Mouse (Mus musculus): ENCODE data around the gene Ngf. TPM values are rescaled to one million over a fixed set of nuclear protein-coding genes. Genes with fewer than 3 reads are reported as not detected.
A peak's percentile ranks its signal among the peaks of the same experiment; 100 is the strongest.

The Ngf gene
- polyA plus RNA-seq, 1 experiment from 2014 or later: 7.0 TPM

DNA sequence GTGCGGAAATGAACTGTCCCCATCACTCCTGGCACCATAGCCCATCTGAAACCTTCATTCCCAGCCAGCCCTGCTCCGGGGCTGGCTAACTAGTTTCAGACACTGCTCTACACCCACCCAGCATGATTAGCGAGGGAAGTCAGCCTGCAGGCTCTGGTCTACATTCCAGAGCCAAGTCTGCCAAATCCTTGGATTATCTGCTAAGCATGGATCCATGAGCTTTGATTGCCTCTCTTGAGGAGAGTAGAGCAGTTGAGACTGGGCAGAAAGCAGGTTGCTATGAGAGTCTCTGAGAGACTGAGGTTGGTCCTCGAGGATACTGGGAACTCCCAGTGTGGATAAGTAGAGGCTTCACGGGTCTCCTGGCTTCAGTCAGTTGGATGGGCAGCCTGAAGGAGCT, 51.3 kb downstream of the Ngf start:
- WGBS: 39% methylated on average over 5 of the region's 5 CpGs
- DNase-seq (ENCODE audit: low spot score): peak; percentile 65
- Histone ChIP-seq H3K4me2 (ENCODE audit: low read depth, low read length) (no peak overlapping the region), H3K4me3 (ENCODE audit: low read depth, low read length) (no peak overlapping the region), H3K27ac (replicated peaks; ENCODE audit: low read depth, low read length) (no peak overlapping the region), H3K9me3 (ENCODE audit: control insufficient read depth, low read length) (no peaks in the 10 kb centered on the region), H3K9ac (ENCODE audit: low read depth, low read length) (no peak overlapping the region), H3K27me3 (replicated peaks; ENCODE audit: control insufficient read depth, insufficient read depth, low read length) (no peaks in the 10 kb centered on the region), H3K36me3 (ENCODE audit: control insufficient read depth, insufficient read depth, low read length) (no peaks in the 10 kb centered on the region), H3K4me1 (ENCODE audit: control insufficient read depth, insufficient read depth, low read length) (peaks cover 16% of the 10 kb centered on the region)
- peak; percentile 70 for ATAC-seq (ENCODE audit: low read depth)

DNA sequence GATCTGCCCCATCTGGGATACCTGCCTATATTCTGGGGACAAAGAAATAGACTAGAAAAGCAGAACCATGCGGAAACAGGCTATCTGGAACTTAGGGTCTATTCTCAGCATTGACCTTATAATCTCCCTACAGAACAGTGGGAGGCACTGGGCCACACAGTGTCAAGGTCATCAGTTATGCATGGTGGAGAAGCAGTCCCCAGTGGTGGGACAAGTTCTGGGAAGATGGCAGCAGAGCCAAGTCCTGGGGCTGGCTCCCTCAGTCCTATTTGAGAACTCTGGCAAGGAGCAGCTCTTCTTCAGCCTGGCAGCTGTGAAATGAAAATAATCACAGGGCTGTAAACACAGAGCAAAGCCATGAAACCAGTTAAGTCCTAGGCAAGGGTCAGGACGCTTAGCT, 54.0 kb downstream of the Ngf start:
- WGBS: 82% methylated on average over 2 of the region's 2 CpGs
- Histone ChIP-seq H3K9me3 (ENCODE audit: control insufficient read depth, low read length) (no peaks in the 10 kb centered on the region), H3K9ac (ENCODE audit: low read depth, low read length) (no peak overlapping the region), H3K27ac (replicated peaks; ENCODE audit: low read depth, low read length) (no peak overlapping the region), H3K4me3 (ENCODE audit: low read depth, low read length) (no peak overlapping the region), H3K4me1 (ENCODE audit: control insufficient read depth, insufficient read depth, low read length) (peaks cover 37% of the 10 kb centered on the region), H3K27me3 (replicated peaks; ENCODE audit: control insufficient read depth, insufficient read depth, low read length) (no peaks in the 10 kb centered on the region), H3K4me2 (ENCODE audit: low read depth, low read length) (no peak overlapping the region), H3K36me3 (ENCODE audit: control insufficient read depth, insufficient read depth, low read length) (no peaks in the 10 kb centered on the region)
- DNase-seq (ENCODE audit: low spot score) (no peak), ATAC-seq (ENCODE audit: low read depth) (no peak)

DNA sequence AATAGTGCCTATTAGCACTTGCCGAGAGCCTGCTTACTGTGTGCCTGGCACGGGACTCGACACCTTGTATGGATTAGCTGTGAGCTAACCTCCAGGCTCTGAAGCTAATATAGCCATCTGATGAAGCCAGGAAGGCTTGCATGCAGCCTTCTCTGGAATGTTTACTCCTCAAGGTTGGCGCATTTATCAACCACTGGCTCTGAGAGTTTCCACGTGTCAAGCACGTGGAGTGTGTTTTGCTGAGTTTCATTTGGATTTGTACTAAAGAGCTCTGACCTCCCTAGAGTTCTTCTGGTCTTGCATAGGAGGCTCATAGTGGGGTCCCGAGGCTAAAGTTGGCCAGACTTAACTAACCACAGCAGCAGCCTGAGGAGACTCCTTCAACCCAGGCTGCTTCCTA, 55.2 kb downstream of the Ngf start:
- H3K4me1 ChIP-seq (ENCODE audit: control insufficient read depth, insufficient read depth, low read length): peaks cover 37% of the 10 kb centered on the region
- no peak overlapping the region for H3K4me3 ChIP-seq (ENCODE audit: low read depth, low read length)
- no peaks in the 10 kb centered on the region for H3K9me3 ChIP-seq (ENCODE audit: control insufficient read depth, low read length)
- DNase-seq (ENCODE audit: low spot score): no peak
- H3K27ac ChIP-seq (replicated peaks; ENCODE audit: low read depth, low read length): peak overlapping the region; percentile 85
- H3K9ac ChIP-seq (ENCODE audit: low read depth, low read length): no peak overlapping the region
- no peak overlapping the region for H3K4me2 ChIP-seq (ENCODE audit: low read depth, low read length)
- 41% methylated on average over 7 of the region's 7 CpGs for WGBS
- no peaks in the 10 kb centered on the region for H3K36me3 ChIP-seq (ENCODE audit: control insufficient read depth, insufficient read depth, low read length)
- no peaks in the 10 kb centered on the region for H3K27me3 ChIP-seq (replicated peaks; ENCODE audit: control insufficient read depth, insufficient read depth, low read length)
- ATAC-seq (ENCODE audit: low read depth): no peak

DNA sequence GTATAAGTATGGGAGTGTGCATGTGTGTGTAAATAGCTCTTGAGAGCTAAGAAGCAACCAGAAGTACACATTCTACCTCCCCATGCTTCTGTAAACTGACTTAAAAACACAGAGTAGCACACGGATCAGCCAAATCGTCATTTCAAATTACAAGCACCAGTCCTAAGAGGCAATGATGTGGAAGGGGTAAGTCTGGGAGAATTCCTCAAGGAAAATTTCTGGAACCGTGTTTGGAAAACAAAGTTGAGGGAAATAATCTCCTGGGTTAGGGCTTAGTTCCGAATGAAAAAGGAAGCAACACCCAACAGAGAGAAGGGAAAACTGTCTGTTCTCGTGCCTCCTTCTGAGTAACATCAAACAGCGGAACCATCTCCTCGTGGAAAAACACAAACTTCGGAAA, 56.1 kb downstream of the Ngf start:
- 38% methylated on average over 8 of the region's 8 CpGs for WGBS
- H3K9ac ChIP-seq (ENCODE audit: low read depth, low read length): 0 out of 2 replicates have a peak overlapping the region, but pooled peaks have one; percentile 1
- H3K9me3 ChIP-seq (ENCODE audit: control insufficient read depth, low read length): no peaks in the 10 kb centered on the region
- H3K36me3 ChIP-seq (ENCODE audit: control insufficient read depth, insufficient read depth, low read length): no peaks in the 10 kb centered on the region
- DNase-seq (ENCODE audit: low spot score): peak; percentile 67
- peak overlapping the region; percentile 50 for H3K4me2 ChIP-seq (ENCODE audit: low read depth, low read length)
- peak overlapping the region; percentile 85 for H3K27ac ChIP-seq (replicated peaks; ENCODE audit: low read depth, low read length)
- no peaks in the 10 kb centered on the region for H3K27me3 ChIP-seq (replicated peaks; ENCODE audit: control insufficient read depth, insufficient read depth, low read length)
- no peak; the same call in 1 of the 2 replicates for ATAC-seq (ENCODE audit: low read depth)
- H3K4me3 ChIP-seq (ENCODE audit: low read depth, low read length): 0 out of 2 replicates have a peak overlapping the region, but pooled peaks have one; percentile 10
- peaks cover 37% of the 10 kb centered on the region for H3K4me1 ChIP-seq (ENCODE audit: control insufficient read depth, insufficient read depth, low read length)

DNA sequence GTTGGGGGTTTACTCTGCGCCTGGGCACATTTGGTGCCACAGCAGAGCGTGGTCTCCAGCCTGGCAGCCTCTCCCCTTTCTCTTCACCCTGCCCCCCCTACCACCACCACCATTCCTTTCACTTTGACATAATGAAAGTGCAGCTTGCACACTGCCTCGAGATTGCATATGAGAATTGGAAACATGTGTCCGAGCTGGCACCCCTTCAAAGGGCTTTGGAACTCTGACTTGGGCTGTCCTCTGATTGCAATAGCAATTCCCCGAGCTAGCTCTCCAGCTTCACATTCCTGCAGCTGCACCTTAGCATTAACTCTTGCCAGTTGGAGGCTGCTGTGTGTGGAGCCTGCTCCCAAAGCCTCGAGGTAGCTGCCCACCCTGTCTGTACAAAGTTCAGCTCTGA, 56.8 kb downstream of the Ngf start:
- Histone ChIP-seq H3K4me1 (ENCODE audit: control insufficient read depth, insufficient read depth, low read length) (peaks cover 34% of the 10 kb centered on the region), H3K4me3 (ENCODE audit: low read depth, low read length) (peak overlapping the region; percentile 10; the same call in 1 of the 2 replicates), H3K9me3 (ENCODE audit: control insufficient read depth, low read length) (no peaks in the 10 kb centered on the region), H3K9ac (ENCODE audit: low read depth, low read length) (0 out of 2 replicates have a peak overlapping the region, but pooled peaks have one; percentile 1), H3K27me3 (replicated peaks; ENCODE audit: control insufficient read depth, insufficient read depth, low read length) (no peaks in the 10 kb centered on the region), H3K4me2 (ENCODE audit: low read depth, low read length) (peak overlapping the region; percentile 50), H3K27ac (replicated peaks; ENCODE audit: low read depth, low read length) (peak overlapping the region; percentile 85), H3K36me3 (ENCODE audit: control insufficient read depth, insufficient read depth, low read length) (no peaks in the 10 kb centered on the region)
- 33% methylated on average over 6 of the region's 6 CpGs for WGBS
- ATAC-seq (ENCODE audit: low read depth): peak; percentile 74
- peak; percentile 91 for DNase-seq (ENCODE audit: low spot score)

DNA sequence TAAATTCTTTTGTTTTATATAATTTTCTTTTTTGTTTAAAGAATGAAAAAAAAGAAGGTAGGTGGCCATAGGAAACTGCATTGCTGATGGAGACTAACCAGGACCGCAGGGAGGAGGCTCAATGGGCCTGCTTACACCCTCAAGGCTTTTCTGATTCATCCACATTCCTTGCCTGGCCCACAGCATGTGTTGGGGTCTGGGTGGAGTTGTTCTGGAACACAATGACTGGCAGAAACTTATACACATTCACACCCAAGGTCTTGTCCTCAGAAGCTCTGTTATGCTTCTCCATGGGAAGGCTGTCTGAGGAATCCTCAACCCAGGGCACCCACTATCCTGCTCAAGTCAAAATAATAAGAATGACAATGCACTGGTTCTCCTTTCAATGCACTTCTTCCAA, 65.0 kb downstream of the Ngf start:
- WGBS: 81% methylated on average over 1 of the region's 1 CpGs
- no peak for DNase-seq (ENCODE audit: low spot score)
- H3K4me2 ChIP-seq (ENCODE audit: low read depth, low read length): no peak overlapping the region

DNA sequence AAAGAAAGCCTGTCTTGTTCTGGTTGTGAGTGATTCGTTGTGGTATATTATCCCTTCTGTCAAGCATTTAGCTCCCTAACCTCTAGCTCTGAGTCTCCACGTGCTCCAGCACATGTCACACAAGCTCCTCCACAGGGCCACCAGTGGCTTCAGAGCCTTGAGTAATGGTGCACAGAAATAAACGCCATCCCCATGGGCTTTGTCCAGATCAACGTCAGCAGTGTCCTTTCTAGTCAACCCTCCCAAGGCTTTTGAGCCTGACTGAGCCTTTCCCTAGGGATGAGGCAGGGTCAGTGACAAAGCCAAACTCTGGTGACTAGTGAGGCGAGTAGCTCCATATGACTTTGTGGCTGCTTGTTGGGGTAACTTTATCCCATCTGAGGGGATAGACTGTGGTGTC, 73.9 kb downstream of the Ngf start:
- no peak overlapping the region for H3K4me3 ChIP-seq (ENCODE audit: low read depth, low read length)
- H3K27me3 ChIP-seq (replicated peaks; ENCODE audit: control insufficient read depth, insufficient read depth, low read length): no peaks in the 10 kb centered on the region
- ATAC-seq (ENCODE audit: low read depth): no peak
- no peak overlapping the region for H3K4me2 ChIP-seq (ENCODE audit: low read depth, low read length)
- no peaks in the 10 kb centered on the region for H3K36me3 ChIP-seq (ENCODE audit: control insufficient read depth, insufficient read depth, low read length)
- H3K9ac ChIP-seq (ENCODE audit: low read depth, low read length): no peak overlapping the region
- H3K27ac ChIP-seq (replicated peaks; ENCODE audit: low read depth, low read length): no peak overlapping the region
- no peaks in the 10 kb centered on the region for H3K4me1 ChIP-seq (ENCODE audit: control insufficient read depth, insufficient read depth, low read length)
- DNase-seq (ENCODE audit: low spot score): no peak
- 47% methylated on average over 5 of the region's 5 CpGs for WGBS
- H3K9me3 ChIP-seq (ENCODE audit: control insufficient read depth, low read length): no peaks in the 10 kb centered on the region

More for the DNA sequence above, 65.0 kb downstream of the Ngf start:
- Histone ChIP-seq H3K4me1 (ENCODE audit: control insufficient read depth, insufficient read depth, low read length) (no peaks in the 10 kb centered on the region), H3K27me3 (replicated peaks; ENCODE audit: control insufficient read depth, insufficient read depth, low read length) (no peaks in the 10 kb centered on the region), H3K9ac (ENCODE audit: low read depth, low read length) (no peak overlapping the region), H3K27ac (replicated peaks; ENCODE audit: low read depth, low read length) (no peak overlapping the region), H3K36me3 (ENCODE audit: control insufficient read depth, insufficient read depth, low read length) (no peaks in the 10 kb centered on the region), H3K9me3 (ENCODE audit: control insufficient read depth, low read length) (no peaks in the 10 kb centered on the region), H3K4me3 (ENCODE audit: low read depth, low read length) (no peak overlapping the region)
- ATAC-seq (ENCODE audit: low read depth): no peak

DNA sequence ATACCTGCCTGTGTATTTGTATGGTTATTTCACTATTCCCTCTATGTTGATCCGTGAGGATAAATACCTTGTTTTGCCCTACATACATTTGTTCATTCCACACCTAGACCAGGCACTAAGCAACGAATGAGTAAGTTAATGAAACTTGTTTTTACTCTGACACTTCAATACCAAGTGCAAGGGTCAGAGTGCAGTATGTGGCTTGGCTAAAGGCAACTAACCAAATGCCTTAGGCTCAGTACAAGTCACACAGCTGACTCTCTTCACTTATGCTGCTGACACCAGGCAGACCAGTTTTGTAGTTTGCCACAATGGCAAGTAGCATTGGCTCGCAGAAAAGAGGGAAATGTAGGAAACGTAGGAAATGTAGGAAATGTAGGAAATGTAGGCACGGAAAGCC, 77.8 kb downstream of the Ngf start:
- no peaks in the 10 kb centered on the region for H3K36me3 ChIP-seq (ENCODE audit: control insufficient read depth, insufficient read depth, low read length)
- H3K4me2 ChIP-seq (ENCODE audit: low read depth, low read length): no peak overlapping the region
- H3K4me1 ChIP-seq (ENCODE audit: control insufficient read depth, insufficient read depth, low read length): no peaks in the 10 kb centered on the region
- WGBS: 83% methylated on average over 5 of the region's 5 CpGs
- no peak overlapping the region for H3K27ac ChIP-seq (replicated peaks; ENCODE audit: low read depth, low read length)
- no peak for DNase-seq (ENCODE audit: low spot score)
- H3K9ac ChIP-seq (ENCODE audit: low read depth, low read length): no peak overlapping the region
- H3K9me3 ChIP-seq (ENCODE audit: control insufficient read depth, low read length): no peaks in the 10 kb centered on the region
- H3K4me3 ChIP-seq (ENCODE audit: low read depth, low read length): no peak overlapping the region
- no peak for ATAC-seq (ENCODE audit: low read depth)
- H3K27me3 ChIP-seq (replicated peaks; ENCODE audit: control insufficient read depth, insufficient read depth, low read length): no peaks in the 10 kb centered on the region

DNA sequence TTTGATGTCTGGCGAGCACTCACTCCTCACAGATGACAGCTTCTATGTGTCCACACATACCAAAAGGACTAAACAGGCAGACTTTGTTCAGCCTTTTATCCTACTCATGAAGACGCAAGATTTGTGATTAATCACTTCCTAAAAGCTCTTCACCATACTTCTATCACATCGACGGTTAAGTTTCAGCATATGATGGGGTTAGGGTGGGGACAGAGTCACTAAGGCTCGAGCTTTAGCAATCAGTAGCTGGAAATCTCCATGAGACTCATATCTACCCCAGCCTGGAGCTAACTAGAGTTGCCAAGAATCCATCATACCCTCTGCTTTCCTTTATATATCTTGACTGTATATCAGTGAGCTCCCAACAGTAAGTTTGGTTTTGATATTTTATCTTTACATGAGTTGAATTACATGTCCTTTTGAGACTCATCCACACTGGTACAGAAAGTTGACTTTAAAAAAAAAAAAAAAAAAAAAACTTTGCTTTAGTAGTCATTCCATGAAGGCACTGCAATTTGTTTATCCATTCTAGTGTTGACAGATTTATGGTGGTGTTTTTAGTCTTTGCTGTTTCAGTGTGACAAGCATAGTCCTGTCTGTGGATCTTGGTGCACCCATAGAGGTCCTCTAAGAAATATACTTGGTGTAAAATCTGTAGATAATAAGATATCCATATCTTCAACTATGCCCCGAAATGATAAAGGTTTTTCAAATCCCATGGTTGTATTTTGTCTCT, 84.4 kb downstream of the Ngf start:
- Histone ChIP-seq H3K9me3 (ENCODE audit: control insufficient read depth, low read length) (no peaks in the 10 kb centered on the region), H3K27me3 (replicated peaks; ENCODE audit: control insufficient read depth, insufficient read depth, low read length) (no peaks in the 10 kb centered on the region), H3K9ac (ENCODE audit: low read depth, low read length) (no peak overlapping the region), H3K4me3 (ENCODE audit: low read depth, low read length) (no peak overlapping the region), H3K4me1 (ENCODE audit: control insufficient read depth, insufficient read depth, low read length) (peaks cover 5% of the 10 kb centered on the region; the same call in 1 of the 2 replicates), H3K36me3 (ENCODE audit: control insufficient read depth, insufficient read depth, low read length) (no peaks in the 10 kb centered on the region), H3K4me2 (ENCODE audit: low read depth, low read length) (no peak overlapping the region), H3K27ac (replicated peaks; ENCODE audit: low read depth, low read length) (no peak overlapping the region)
- ATAC-seq (ENCODE audit: low read depth): no peak
- no peak for DNase-seq (ENCODE audit: low spot score)
- WGBS: 70% methylated on average over 6 of the region's 6 CpGs

Data from embryonic facial prominence, embryonic 14.5 days (tissue).